Comparison of ENCODE assay signal across 13 mouse cellular contexts in the genomic region with DNA sequence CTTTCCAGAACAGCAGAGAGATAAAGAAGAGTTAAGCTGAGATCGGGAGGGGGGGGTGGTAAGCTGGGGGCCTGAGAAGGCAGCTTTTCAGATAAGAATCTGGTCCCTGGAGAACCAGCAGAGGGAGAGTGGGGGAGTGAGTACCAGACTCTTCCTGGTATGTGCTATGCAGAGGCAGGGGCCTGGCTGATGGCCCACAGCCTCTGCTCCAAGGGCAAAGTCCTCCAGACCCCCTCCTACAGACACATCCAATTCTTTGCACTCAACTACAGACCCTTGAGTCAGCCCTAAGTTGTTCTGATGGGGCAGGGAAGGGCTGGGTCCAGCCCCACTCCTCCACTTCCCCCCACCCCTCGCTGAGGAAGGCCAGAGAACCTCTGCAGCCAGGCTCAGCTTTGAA.
DNase-seq lines count a peak whose midpoint lies in the region; ATAC-seq and TF ChIP-seq lines count a peak whose summit lies in the region.
"Had no signal": no experiment of that assay in that cellular context is flagged by ENCODE, and none has a peak within 500 bp of the region (broad histone marks: within the 10 kb centered on the region; RNA-seq: fewer than 3 reads in every experiment).

No protein-coding gene starts in this region.

- no peak overlapping the region for H3K4me3 ChIP-seq in heart, embryonic 16.5 days (ENCODE audit: low read length)
- H3K4me3 ChIP-seq in lung, postnatal 0 days (ENCODE audit: low read depth, low read length) = no peak overlapping the region
- H3K4me3 ChIP-seq in intestine, embryonic 14.5 days (ENCODE audit: low read depth, low read length) = no peak overlapping the region
- no peak overlapping the region for H3K4me3 ChIP-seq in stomach, embryonic 14.5 days (ENCODE audit: low read depth, low read length)
- H3K4me3 ChIP-seq in cerebellum, adult 2 months (replicated peaks; ENCODE audit: insufficient read depth, low read depth, low read length) = no peak overlapping the region
- H3K4me3 ChIP-seq: forebrain, embryonic 15.5 days; liver, embryonic 12.5 days; megakaryocyte, embryonic 14.5 days had no signal

- 39% methylated on average over 2 of the region's 2 CpGs for WGBS in heart, embryonic 16.5 days
- WGBS in lung, postnatal 0 days = 28% methylated on average over 2 of the region's 2 CpGs
- 32% methylated on average over 2 of the region's 2 CpGs for WGBS in intestine, embryonic 14.5 days
- 35% methylated on average over 2 of the region's 2 CpGs for WGBS in stomach, embryonic 14.5 days
- 72% methylated on average over 2 of the region's 2 CpGs for WGBS in cerebellum, adult 2 months

- peaks cover 5% of the 10 kb centered on the region; the same call in 1 of the 2 replicates for H3K9me3 ChIP-seq in heart, embryonic 16.5 days (replicated peaks; ENCODE audit: control insufficient read depth, low read length)
- H3K9me3 ChIP-seq in lung, postnatal 0 days (ENCODE audit: low read length) = no peaks in the 10 kb centered on the region
- no peaks in the 10 kb centered on the region for H3K9me3 ChIP-seq in intestine, embryonic 14.5 days (ENCODE audit: control insufficient read depth, low read length)
- H3K9me3 ChIP-seq in stomach, embryonic 14.5 days (ENCODE audit: control insufficient read depth, low read depth, low read length) = no peaks in the 10 kb centered on the region
- H3K9me3 ChIP-seq: forebrain, embryonic 15.5 days; liver, embryonic 12.5 days had no signal

- intact Hi-C loops in heart, postnatal 14 days (cut with DNase I) = no loop called here

- no peak for DNase-seq in heart, postnatal 14 days
- no peak for DNase-seq in lung, postnatal 0 days (ENCODE audit: low spot score)
- DNase-seq in lung, postnatal 36 days = no peak
- DNase-seq in intestine, embryonic 14.5 days (ENCODE audit: low spot score) = no peak
- DNase-seq in cerebellum, adult 2 months = no peak
- no peak for DNase-seq in left cerebral cortex, adult 9 months (ENCODE audit: low spot score in 2 of 2)
- DNase-seq: cerebellum, adult 11-12 months had no signal

- TF ChIP-seq EP300 in lung, postnatal 0 days (IDR thresholded peaks at IDR 0.05) = no peak

- 0 out of 2 replicates have a peak overlapping the region, but pooled peaks have one; percentile 15 for H3K27ac ChIP-seq in heart, embryonic 16.5 days (ENCODE audit: low read length)
- H3K27ac ChIP-seq in lung, postnatal 0 days (ENCODE audit: low read length) = no peak overlapping the region
- peak overlapping the region; percentile 73 for H3K27ac ChIP-seq in intestine, embryonic 14.5 days (ENCODE audit: low read depth)
- H3K27ac ChIP-seq in stomach, embryonic 14.5 days (ENCODE audit: low read length) = peak overlapping the region; percentile 72; the same call in 1 of the 2 replicates
- H3K27ac ChIP-seq in cerebellum, adult 2 months (ENCODE audit: insufficient read depth, low read length) = no peak overlapping the region
- H3K27ac ChIP-seq: forebrain, embryonic 15.5 days; liver, embryonic 12.5 days had no signal

- ATAC-seq in heart, embryonic 16.5 days (replicated peaks; ENCODE audit: extremely low read depth, insufficient read depth, low FRiP score) = peak; percentile 32; the same call in 1 of the 2 replicates
- ATAC-seq in lung, postnatal 0 days = 0 out of 2 replicates have a peak, but pooled peaks have one; percentile 11
- peak; percentile 67 for ATAC-seq in intestine, embryonic 14.5 days (replicated peaks; ENCODE audit: low FRiP score, low TSS enrichment, low read depth)
- peak; percentile 65; the same call in 1 of the 2 replicates for ATAC-seq in stomach, embryonic 14.5 days (ENCODE audit: insufficient number of reproducible peaks, insufficient read depth, low FRiP score, low read depth)
- ATAC-seq: CD4-positive, CD25-positive, alpha-beta regulatory T cell, adult 4 months; forebrain, embryonic 15.5 days; liver, embryonic 12.5 days had no signal

- no peaks in the 10 kb centered on the region for H3K36me3 ChIP-seq in heart, embryonic 16.5 days (ENCODE audit: control insufficient read depth, insufficient read depth)
- no peaks in the 10 kb centered on the region for H3K36me3 ChIP-seq in lung, postnatal 0 days (ENCODE audit: insufficient read depth, low read length)
- H3K36me3 ChIP-seq in intestine, embryonic 14.5 days (ENCODE audit: control insufficient read depth, insufficient read depth, low read length) = no peaks in the 10 kb centered on the region
- no peaks in the 10 kb centered on the region for H3K36me3 ChIP-seq in stomach, embryonic 14.5 days (ENCODE audit: control insufficient read depth, insufficient read depth, low read length)
- H3K36me3 ChIP-seq: forebrain, embryonic 15.5 days; liver, embryonic 12.5 days had no signal

- no peak overlapping the region for H3K4me2 ChIP-seq in heart, embryonic 16.5 days (ENCODE audit: low read depth, low read length)
- no peak overlapping the region for H3K4me2 ChIP-seq in lung, postnatal 0 days (replicated peaks; ENCODE audit: low read depth, low read length)
- no peak overlapping the region for H3K4me2 ChIP-seq in intestine, embryonic 14.5 days (ENCODE audit: low read length)
- no peak overlapping the region for H3K4me2 ChIP-seq in stomach, embryonic 14.5 days (replicated peaks; ENCODE audit: low read depth, low read length)
- H3K4me2 ChIP-seq: forebrain, embryonic 15.5 days; liver, embryonic 12.5 days had no signal

- H3K9ac ChIP-seq in heart, embryonic 16.5 days (ENCODE audit: low read length) = no peak overlapping the region
- H3K9ac ChIP-seq in lung, postnatal 0 days (replicated peaks; ENCODE audit: low read depth) = no peak overlapping the region
- H3K9ac ChIP-seq in intestine, embryonic 14.5 days (ENCODE audit: low read length) = no peak overlapping the region
- 0 out of 2 replicates have a peak overlapping the region, but pooled peaks have one; percentile 2 for H3K9ac ChIP-seq in stomach, embryonic 14.5 days (replicated peaks; ENCODE audit: low read depth, low read length)
- H3K9ac ChIP-seq: forebrain, embryonic 15.5 days; liver, embryonic 12.5 days had no signal

- H3K27me3 ChIP-seq in heart, embryonic 16.5 days (ENCODE audit: control insufficient read depth, insufficient read depth, low read length) = no peaks in the 10 kb centered on the region
- no peaks in the 10 kb centered on the region for H3K27me3 ChIP-seq in lung, postnatal 0 days (replicated peaks; ENCODE audit: insufficient read depth, low read length)
- no peaks in the 10 kb centered on the region for H3K27me3 ChIP-seq in intestine, embryonic 14.5 days (replicated peaks; ENCODE audit: control insufficient read depth, insufficient read depth, low read length)
- H3K27me3 ChIP-seq in stomach, embryonic 14.5 days (ENCODE audit: control insufficient read depth, insufficient read depth, low read length) = no peaks in the 10 kb centered on the region
- no peaks in the 10 kb centered on the region for H3K27me3 ChIP-seq in cerebellum, adult 2 months (ENCODE audit: control insufficient read depth, insufficient read depth, low read length)
- H3K27me3 ChIP-seq: forebrain, embryonic 15.5 days had no signal

- TF ChIP-seq CTCF in lung, postnatal 0 days (IDR thresholded peaks at IDR 0.05) = peak; percentile 28; the same call in 1 of the 2 replicates
- TF ChIP-seq CTCF in cerebellum, adult 2 months (IDR thresholded peaks at IDR 0.05; ENCODE audit: borderline replicate concordance, insufficient read depth, low read depth, low read length) = no peak

- TF ChIP-seq POLR2A in cerebellum, adult 2 months (IDR thresholded peaks at IDR 0.05; ENCODE audit: borderline replicate concordance, insufficient read depth, low read length) = no peak

- H3K4me1 ChIP-seq in heart, embryonic 16.5 days (ENCODE audit: control insufficient read depth, insufficient read depth, low read length) = peaks cover 4% of the 10 kb centered on the region
- peaks cover 11% of the 10 kb centered on the region; the same call in 1 of the 2 replicates for H3K4me1 ChIP-seq in lung, postnatal 0 days (ENCODE audit: insufficient read depth, low read depth, low read length)
- peaks cover 17% of the 10 kb centered on the region for H3K4me1 ChIP-seq in intestine, embryonic 14.5 days (replicated peaks; ENCODE audit: control insufficient read depth, insufficient read depth, low read length)
- H3K4me1 ChIP-seq in stomach, embryonic 14.5 days (ENCODE audit: control insufficient read depth, insufficient read depth, low read length) = peaks cover 20% of the 10 kb centered on the region
- no peaks in the 10 kb centered on the region; the same call in 1 of the 2 replicates for H3K4me1 ChIP-seq in cerebellum, adult 2 months (ENCODE audit: control insufficient read depth, insufficient read depth, low read length)
- H3K4me1 ChIP-seq: megakaryocyte, embryonic 14.5 days had no signal

Comparison
In these comparisons a context has a peak if more than half of its experiments do, and no peak if none do; other contexts are left out.
1. ATAC-seq: peak in every context shown above with its lines; median percentile 67 in intestine, embryonic 14.5 days; 65 in stomach, embryonic 14.5 days; 32 in heart, embryonic 16.5 days; 11 in lung, postnatal 0 days.
2. H3K27ac ChIP-seq: peak in heart, embryonic 16.5 days (single experiment), intestine, embryonic 14.5 days (single experiment) and stomach, embryonic 14.5 days (single experiment); none in lung, postnatal 0 days (single experiment) and cerebellum, adult 2 months (single experiment).